15 mouse cellular contexts compared by ENCODE assay signal in genomic region chr7:69584516-69584915, GRCm38 (mm10).
"Had no signal": no experiment of that assay in that cellular context is flagged by ENCODE, and none has a peak within 500 bp of the region (broad histone marks: within the 10 kb centered on the region; RNA-seq: fewer than 3 reads in every experiment).

No protein-coding gene starts in this region.

- H3K4me1 ChIP-seq: neural tube, embryonic 13.5 days had no signal

- H3K36me3 ChIP-seq: midbrain, embryonic 10.5 days; midbrain, embryonic 12.5 days; neural tube, embryonic 13.5 days; neural tube, embryonic 15.5 days had no signal

- H3K27ac ChIP-seq: midbrain, embryonic 10.5 days; midbrain, embryonic 12.5 days; neural tube, embryonic 13.5 days; neural tube, embryonic 15.5 days had no signal

- DNase-seq: lung, postnatal 10 days; lung, postnatal 4 days; midbrain, embryonic 14.5 days; right cerebral cortex, adult 18-20 months; right cerebral cortex, postnatal 25 days; right cerebral cortex, postnatal 4 days; spleen, adult 18-20 months; thymus, adult 18-20 months; thymus, postnatal 14 days; thymus, postnatal 36 days had no signal

- H3K4me3 ChIP-seq: midbrain, embryonic 10.5 days; midbrain, embryonic 12.5 days; myocyte; neural tube, embryonic 13.5 days; neural tube, embryonic 15.5 days had no signal
